Mouse (Mus musculus): ENCODE measurements around the gene Hoxc4. TPM values are rescaled to one million over a fixed set of nuclear protein-coding genes. Genes with fewer than 3 reads are reported as not detected.
A peak's percentile ranks its signal among the peaks of the same experiment; 100 is the strongest.

Hoxc4 gene
- polyA plus RNA-seq, 1 experiment from 2014 or later: 0.57 TPM

DNA sequence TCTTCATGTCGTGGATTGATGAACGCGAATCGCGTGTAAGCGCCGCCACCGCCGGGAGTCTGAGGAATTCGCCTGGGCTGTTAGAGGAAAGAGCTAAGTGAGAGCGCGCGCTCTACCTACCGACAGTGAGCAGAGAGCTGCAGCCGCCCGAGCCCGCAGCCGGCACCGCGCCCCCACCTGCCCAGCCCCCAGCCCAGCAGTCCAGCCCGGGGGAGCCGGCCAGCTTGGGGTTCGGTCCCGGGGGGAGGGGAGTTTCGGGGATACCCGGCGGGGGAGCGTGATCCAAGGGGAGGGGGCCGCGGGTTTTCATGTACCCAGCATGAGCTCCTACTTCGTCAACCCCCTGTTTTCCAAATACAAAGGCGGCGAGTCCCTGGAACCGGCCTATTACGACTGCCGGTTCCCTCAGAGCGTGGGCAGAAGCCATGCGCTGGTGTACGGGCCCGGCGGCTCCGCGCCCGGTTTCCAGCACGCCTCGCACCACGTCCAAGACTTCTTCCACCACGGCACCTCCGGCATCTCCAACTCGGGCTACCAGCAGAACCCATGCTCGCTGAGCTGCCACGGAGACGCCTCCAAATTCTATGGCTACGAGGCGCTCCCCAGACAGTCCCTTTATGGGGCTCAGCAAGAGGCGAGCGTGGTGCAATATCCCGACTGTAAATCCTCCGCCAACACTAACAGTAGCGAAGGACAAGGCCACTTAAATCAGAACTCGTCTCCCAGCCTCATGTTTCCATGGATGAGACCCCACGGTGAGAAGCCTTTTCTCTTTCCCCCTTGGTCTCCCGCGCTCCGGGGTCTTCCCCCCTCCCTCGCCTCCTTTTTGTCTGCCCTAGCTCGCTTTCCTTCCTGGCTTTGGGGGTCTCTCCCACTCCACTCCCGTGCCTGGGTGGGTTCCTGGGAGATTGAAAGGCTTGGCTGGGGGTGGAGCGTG is 28.0 kb upstream of the Hoxc4 start, which contains the start of gene Hoxc8:
Gene Hoxc8, plus strand, starts transcription at position 147 of the 937 bp plus-strand sequence.
- Histone ChIP-seq H3K4me2 (peak within 1 kb of the TSS; percentile 54), H3K9ac (no peak within 1 kb of the TSS), H3K4me3 (peak within 1 kb of the TSS; percentile 20), H3K36me3 (no peaks in the 10 kb centered on the region), H3K4me1 (replicated peaks) (peaks cover 7% of the 10 kb centered on the region; the same call in 1 of the 2 replicates), H3K27me3 (replicated peaks) (peaks cover 94% of the 10 kb centered on the region), H3K27ac (ENCODE audit: poor library complexity, severe bottlenecking) (no peak within 1 kb of the TSS), H3K9me3 (replicated peaks) (no peaks in the 10 kb centered on the region)
- no peak for ATAC-seq (ENCODE audit: insufficient number of reproducible peaks, low FRiP score)
- WGBS: 2% methylated on average over 66 of the region's 69 CpGs

DNA sequence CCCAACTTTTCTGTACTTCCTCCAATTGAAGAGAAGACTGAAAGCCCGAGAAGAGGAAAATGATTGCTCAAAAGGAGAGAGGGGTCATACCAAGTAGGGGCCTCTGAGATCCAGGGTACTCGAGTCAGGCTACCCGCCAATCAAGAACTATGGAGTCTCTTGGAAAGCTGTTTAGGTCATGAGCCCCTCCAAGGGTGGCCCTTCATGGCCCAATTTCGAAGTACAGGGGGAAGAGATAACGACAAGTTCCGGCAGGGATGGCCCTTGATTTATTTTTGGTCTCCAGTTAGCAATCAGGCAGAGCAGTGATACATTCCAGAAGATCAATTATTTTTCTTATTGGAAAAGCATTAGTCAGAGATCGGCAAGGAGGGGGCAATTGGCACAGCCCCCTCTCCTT is 27.0 kb upstream of the Hoxc4 start:
- Histone ChIP-seq H3K36me3 (no peaks in the 10 kb centered on the region), H3K4me1 (replicated peaks) (peaks cover 7% of the 10 kb centered on the region; the same call in 1 of the 2 replicates), H3K9me3 (replicated peaks) (no peaks in the 10 kb centered on the region), H3K9ac (no peak overlapping the region), H3K27me3 (replicated peaks) (peaks cover 94% of the 10 kb centered on the region), H3K4me2 (no peak overlapping the region), H3K4me3 (no peak overlapping the region), H3K27ac (ENCODE audit: poor library complexity, severe bottlenecking) (no peak overlapping the region)
- ATAC-seq (ENCODE audit: insufficient number of reproducible peaks, low FRiP score): no peak
- WGBS: under 1% methylated on average over 7 of the region's 7 CpGs

DNA sequence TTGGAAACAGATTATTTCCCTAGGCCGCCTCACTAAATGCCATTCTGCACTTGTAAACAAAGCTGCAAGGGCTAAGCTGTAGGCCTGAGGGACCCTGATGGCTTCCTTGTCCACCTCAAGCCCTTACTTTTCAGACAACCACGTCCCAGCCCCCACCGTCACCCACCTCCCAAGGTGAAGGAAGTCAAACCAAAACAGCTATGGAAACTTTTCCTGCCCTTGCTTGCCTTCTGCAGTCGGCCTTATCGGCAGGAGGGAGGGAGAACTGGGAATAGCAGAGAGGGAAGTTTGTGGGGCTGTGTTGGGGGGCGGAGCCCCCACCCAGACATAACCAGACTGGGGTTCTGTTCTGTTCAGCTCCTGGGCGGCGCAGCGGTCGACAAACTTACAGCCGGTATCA is 26.5 kb upstream of the Hoxc4 start:
- no peak for ATAC-seq (ENCODE audit: insufficient number of reproducible peaks, low FRiP score)
- under 1% methylated on average over 11 of the region's 11 CpGs for WGBS

DNA sequence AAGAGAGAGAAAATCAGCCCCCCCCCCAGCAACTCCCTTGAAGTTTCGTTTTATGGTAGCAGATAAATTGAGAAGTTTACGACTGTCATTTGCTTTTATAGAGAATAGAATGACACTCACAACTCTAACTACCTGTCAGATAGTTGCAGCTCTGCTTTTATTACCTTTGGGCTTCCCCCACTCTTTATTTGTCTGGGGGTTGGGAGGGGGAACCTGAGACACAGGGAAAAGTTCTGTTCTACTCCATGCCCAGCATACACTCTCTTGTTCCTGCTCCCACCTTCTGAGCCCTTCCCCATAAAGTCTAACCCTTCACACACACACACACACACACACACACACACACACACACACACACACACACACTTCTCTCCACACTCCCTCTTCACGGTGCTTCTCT is 25.9 kb upstream of the Hoxc4 start:
- H3K27me3 ChIP-seq (replicated peaks): peaks cover 92% of the 10 kb centered on the region
- WGBS: 0% methylated on average over 3 of the region's 3 CpGs
- H3K36me3 ChIP-seq: no peaks in the 10 kb centered on the region
- H3K4me1 ChIP-seq (replicated peaks): peaks cover 7% of the 10 kb centered on the region; the same call in 1 of the 2 replicates
- no peak overlapping the region for H3K9ac ChIP-seq
- H3K9me3 ChIP-seq (replicated peaks): no peaks in the 10 kb centered on the region
- no peak for ATAC-seq (ENCODE audit: insufficient number of reproducible peaks, low FRiP score)
- H3K4me2 ChIP-seq: no peak overlapping the region
- no peak overlapping the region for H3K27ac ChIP-seq (ENCODE audit: poor library complexity, severe bottlenecking)
- no peak overlapping the region for H3K4me3 ChIP-seq

More for the DNA sequence above, 26.5 kb upstream of the Hoxc4 start:
- Histone ChIP-seq H3K4me1 (replicated peaks) (peaks cover 7% of the 10 kb centered on the region; the same call in 1 of the 2 replicates), H3K9ac (no peak overlapping the region), H3K4me2 (no peak overlapping the region), H3K4me3 (no peak overlapping the region), H3K27me3 (replicated peaks) (peaks cover 92% of the 10 kb centered on the region), H3K36me3 (no peaks in the 10 kb centered on the region), H3K9me3 (replicated peaks) (no peaks in the 10 kb centered on the region), H3K27ac (ENCODE audit: poor library complexity, severe bottlenecking) (no peak overlapping the region)

DNA sequence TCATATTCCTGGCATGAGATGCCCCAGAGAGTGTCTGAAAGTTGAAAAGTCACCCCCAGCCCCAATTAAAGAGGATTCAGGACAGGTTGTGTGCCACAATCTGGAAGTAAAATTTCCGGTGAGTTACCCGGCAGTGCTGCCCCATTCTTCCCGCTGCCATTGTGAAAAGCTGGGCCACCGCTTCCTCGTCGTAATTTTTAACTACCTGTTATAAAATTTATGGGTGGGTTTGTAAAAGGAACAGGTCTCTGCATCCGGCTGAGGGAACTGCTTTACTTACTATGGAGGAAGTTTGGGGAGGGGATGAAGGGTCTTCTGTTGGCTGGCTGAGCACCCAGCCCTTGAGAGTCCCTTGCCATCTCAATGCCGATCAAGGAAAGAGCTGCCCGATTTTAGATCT is 22.2 kb upstream of the Hoxc4 start:
- H3K4me2 ChIP-seq: no peak overlapping the region
- peaks cover 28% of the 10 kb centered on the region for H3K4me1 ChIP-seq (replicated peaks)
- peaks cover 92% of the 10 kb centered on the region for H3K27me3 ChIP-seq (replicated peaks)
- no peaks in the 10 kb centered on the region for H3K9me3 ChIP-seq (replicated peaks)
- H3K4me3 ChIP-seq: no peak overlapping the region
- 2% methylated on average over 9 of the region's 9 CpGs for WGBS
- no peak for ATAC-seq (ENCODE audit: insufficient number of reproducible peaks, low FRiP score)
- H3K36me3 ChIP-seq: no peaks in the 10 kb centered on the region
- no peak overlapping the region for H3K9ac ChIP-seq
- H3K27ac ChIP-seq (ENCODE audit: poor library complexity, severe bottlenecking): no peak overlapping the region

DNA sequence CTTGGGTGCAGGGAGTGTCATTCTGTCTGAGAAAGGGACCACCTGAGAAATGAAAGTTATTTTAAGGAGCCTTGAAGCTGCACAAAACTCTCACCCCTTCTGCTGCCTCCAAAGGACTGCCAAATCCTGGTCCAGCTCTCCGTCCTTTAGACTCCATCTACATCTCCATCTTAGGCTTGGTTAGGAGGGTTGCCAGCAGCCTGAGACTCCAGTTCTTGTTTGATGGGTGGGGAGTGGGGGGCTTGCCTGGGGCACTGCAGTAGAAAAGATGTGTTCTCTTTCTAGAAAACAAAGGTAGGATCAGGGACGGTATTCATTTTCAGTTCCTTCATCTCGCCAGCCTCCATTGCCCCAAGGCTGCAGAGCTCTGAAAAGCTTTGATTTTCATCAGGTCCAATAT is 21.3 kb upstream of the Hoxc4 start:
- Histone ChIP-seq H3K4me1 (replicated peaks) (peaks cover 29% of the 10 kb centered on the region), H3K4me3 (no peak overlapping the region), H3K27me3 (replicated peaks) (peaks cover 92% of the 10 kb centered on the region), H3K27ac (ENCODE audit: poor library complexity, severe bottlenecking) (no peak overlapping the region), H3K9me3 (replicated peaks) (no peaks in the 10 kb centered on the region), H3K9ac (no peak overlapping the region), H3K36me3 (no peaks in the 10 kb centered on the region), H3K4me2 (no peak overlapping the region)
- no peak for ATAC-seq (ENCODE audit: insufficient number of reproducible peaks, low FRiP score)
- 3% methylated on average over 3 of the region's 3 CpGs for WGBS

DNA sequence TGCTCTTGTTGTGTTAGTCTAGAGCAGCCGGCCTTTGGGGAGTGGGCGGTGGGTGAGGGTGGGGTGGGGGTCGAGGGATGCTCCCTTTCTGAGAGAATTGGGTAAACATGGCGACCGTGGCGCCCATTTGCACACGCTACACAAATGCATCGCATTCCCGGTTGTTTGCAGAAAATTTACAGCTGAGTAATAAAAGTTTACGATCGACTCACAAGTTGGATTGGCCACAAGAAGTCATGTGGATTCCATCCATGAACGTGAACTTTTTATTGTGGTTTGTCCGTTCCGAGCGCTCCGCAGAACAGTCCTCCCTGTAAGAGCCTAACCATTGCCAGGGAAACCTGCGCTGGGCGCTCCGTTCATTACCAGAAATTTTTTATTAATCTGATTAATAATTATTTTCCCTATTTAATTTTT is 20.8 kb upstream of the Hoxc4 start, which contains the start of gene Hoxc6:
Gene Hoxc6, plus strand, starts transcription at position 319 of the 417 bp plus-strand sequence.
- peak within 1 kb of the TSS; percentile 72; the same call in 1 of the 2 replicates for H3K9ac ChIP-seq
- no peaks in the 10 kb centered on the region for H3K36me3 ChIP-seq
- WGBS: 2% methylated on average over 19 of the region's 19 CpGs
- no peak within 1 kb of the TSS for H3K27ac ChIP-seq (ENCODE audit: poor library complexity, severe bottlenecking)
- peaks cover 29% of the 10 kb centered on the region for H3K4me1 ChIP-seq (replicated peaks)
- peak within 1 kb of the TSS; percentile 57 for H3K4me3 ChIP-seq
- ATAC-seq (ENCODE audit: insufficient number of reproducible peaks, low FRiP score): no peak
- H3K27me3 ChIP-seq (replicated peaks): peaks cover 92% of the 10 kb centered on the region
- H3K4me2 ChIP-seq: peak within 1 kb of the TSS; percentile 91
- H3K9me3 ChIP-seq (replicated peaks): no peaks in the 10 kb centered on the region

DNA sequence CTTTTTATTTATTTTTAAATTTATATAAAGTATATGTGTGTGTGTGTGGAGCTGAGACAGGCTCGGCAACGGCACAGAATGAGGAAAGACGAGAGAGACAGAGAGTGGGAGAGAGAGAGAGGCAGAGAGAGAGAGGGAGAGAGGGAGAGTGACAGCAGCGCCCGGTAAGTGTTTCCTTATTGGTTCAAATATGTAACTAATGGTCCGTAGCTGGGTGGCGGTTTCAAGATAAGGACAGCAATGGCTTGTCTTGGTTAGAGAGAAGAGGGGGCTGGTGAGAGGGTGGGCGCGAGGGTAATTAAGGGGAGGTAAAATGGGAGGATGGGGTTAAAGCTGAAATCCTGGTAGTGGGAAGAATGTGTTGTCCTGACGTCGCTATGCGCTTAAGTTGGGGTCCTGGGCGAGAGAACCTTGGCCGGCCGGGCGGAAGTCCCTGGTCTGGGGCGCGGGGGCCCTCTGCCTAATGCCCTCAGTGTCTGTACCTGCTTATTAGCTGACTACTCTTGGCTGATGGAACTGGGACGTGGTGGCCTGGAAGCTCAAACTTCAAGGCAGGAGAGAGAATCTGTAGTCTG is 20.0 kb upstream of the Hoxc4 start:
- under 1% methylated on average over 19 of the region's 19 CpGs for WGBS
- ATAC-seq (ENCODE audit: insufficient number of reproducible peaks, low FRiP score): no peak
- Histone ChIP-seq H3K36me3 (no peaks in the 10 kb centered on the region), H3K27ac (ENCODE audit: poor library complexity, severe bottlenecking) (no peak overlapping the region), H3K9me3 (replicated peaks) (no peaks in the 10 kb centered on the region), H3K27me3 (replicated peaks) (peaks cover 93% of the 10 kb centered on the region), H3K4me3 (peak overlapping the region; percentile 57), H3K4me1 (replicated peaks) (peaks cover 29% of the 10 kb centered on the region), H3K4me2 (peak overlapping the region; percentile 91), H3K9ac (peak overlapping the region; percentile 72; the same call in 1 of the 2 replicates)

DNA sequence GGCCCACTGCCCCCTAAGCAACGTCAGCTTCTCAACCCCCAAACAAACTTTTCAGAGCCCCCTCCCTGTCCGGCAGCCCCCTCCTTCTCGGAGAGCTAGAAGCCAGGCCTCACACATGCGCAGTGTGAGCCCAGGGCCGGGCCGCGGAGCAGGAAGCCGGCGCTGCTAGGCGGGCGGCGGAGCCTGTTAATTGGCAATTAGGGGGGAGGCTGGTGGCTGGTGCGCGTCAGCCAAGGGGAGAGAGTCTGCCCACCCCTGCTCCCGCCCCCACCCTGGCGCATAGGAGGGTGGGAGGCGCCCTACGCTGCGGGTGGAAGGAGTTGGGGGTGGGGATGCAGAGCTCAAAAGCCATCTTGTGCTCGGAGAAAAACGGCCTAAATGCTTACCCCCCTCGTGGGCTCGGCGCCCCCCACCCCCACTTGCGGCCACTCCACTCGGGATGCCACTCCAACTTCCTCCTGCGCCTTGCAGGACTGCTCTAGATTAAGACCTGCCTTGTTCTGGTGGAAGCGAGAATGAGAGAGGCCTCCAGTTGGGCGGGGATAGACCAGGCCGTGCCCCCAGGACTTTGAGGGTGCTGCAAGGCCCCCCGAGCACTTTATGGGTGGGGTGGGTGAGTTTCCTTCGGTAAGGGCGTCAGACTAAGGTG is 19.4 kb upstream of the Hoxc4 start:
- WGBS: 0% methylated on average over 33 of the region's 33 CpGs
- Histone ChIP-seq H3K9me3 (replicated peaks) (no peaks in the 10 kb centered on the region), H3K4me2 (peak overlapping the region; percentile 91), H3K4me3 (peak overlapping the region; percentile 57), H3K27ac (ENCODE audit: poor library complexity, severe bottlenecking) (no peak overlapping the region), H3K27me3 (replicated peaks) (peaks cover 96% of the 10 kb centered on the region), H3K9ac (peak overlapping the region; percentile 72), H3K36me3 (no peaks in the 10 kb centered on the region), H3K4me1 (replicated peaks) (peaks cover 29% of the 10 kb centered on the region)
- peak; percentile 75 for ATAC-seq (ENCODE audit: insufficient number of reproducible peaks, low FRiP score)

DNA sequence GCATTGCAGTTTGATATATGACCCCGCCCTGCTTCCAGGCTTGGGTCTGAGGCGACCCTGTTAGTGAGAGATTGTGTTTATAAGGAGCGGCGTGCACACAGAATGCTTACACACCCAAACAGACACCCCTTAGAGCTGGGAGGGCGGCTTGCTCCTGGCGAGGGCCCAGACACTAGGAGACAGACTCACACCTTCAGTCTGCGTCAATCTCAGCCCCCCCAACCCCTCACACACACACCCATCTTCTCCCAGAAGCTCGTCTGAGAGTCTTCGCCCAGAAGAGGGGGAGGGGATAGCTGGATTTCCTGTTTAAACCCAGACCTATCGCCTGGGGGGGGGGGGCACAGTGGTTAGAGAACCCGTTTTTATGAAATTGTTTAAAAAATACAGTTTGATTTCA is 18.8 kb upstream of the Hoxc4 start:
- WGBS: 18% methylated on average over 11 of the region's 11 CpGs

DNA sequence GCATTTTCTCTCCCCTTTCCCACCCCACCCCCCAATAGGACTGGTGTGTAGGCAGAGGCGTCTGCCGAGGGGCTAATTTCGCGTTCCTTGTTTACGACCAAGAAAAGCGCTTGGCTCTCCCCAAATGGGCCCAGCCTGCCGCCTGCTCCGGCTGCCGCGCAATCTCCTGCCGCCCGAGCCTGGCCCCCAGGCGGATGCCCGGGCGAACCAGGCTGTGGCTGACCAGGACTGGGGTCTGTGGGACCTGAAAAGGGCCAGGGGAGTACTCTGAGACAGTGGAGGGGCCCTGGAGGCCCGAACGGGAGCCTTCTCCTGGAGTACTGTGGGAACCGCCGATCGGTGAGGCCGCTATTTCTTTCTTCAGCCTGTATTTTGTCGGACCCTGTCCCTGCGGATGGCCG is 18.2 kb upstream of the Hoxc4 start:
- H3K9me3 ChIP-seq (replicated peaks): no peaks in the 10 kb centered on the region
- H3K27me3 ChIP-seq (replicated peaks): peaks cover 96% of the 10 kb centered on the region
- no peak for ATAC-seq (ENCODE audit: insufficient number of reproducible peaks, low FRiP score)
- WGBS: 4% methylated on average over 24 of the region's 24 CpGs
- no peak overlapping the region for H3K27ac ChIP-seq (ENCODE audit: poor library complexity, severe bottlenecking)
- peak overlapping the region; percentile 9; the same call in 1 of the 2 replicates for H3K9ac ChIP-seq
- H3K4me1 ChIP-seq (replicated peaks): peaks cover 29% of the 10 kb centered on the region
- no peaks in the 10 kb centered on the region for H3K36me3 ChIP-seq
- peak overlapping the region; percentile 91 for H3K4me2 ChIP-seq
- peak overlapping the region; percentile 22 for H3K4me3 ChIP-seq

More for the DNA sequence above, 18.8 kb upstream of the Hoxc4 start:
- H3K9me3 ChIP-seq (replicated peaks): no peaks in the 10 kb centered on the region
- no peak overlapping the region; the same call in 1 of the 2 replicates for H3K9ac ChIP-seq
- H3K4me2 ChIP-seq: peak overlapping the region; percentile 91
- H3K27me3 ChIP-seq (replicated peaks): peaks cover 96% of the 10 kb centered on the region
- no peak overlapping the region for H3K27ac ChIP-seq (ENCODE audit: poor library complexity, severe bottlenecking)
- H3K4me3 ChIP-seq: no peak overlapping the region
- no peaks in the 10 kb centered on the region for H3K36me3 ChIP-seq
- ATAC-seq (ENCODE audit: insufficient number of reproducible peaks, low FRiP score): 0 out of 2 replicates have a peak, but pooled peaks have one; percentile 27
- H3K4me1 ChIP-seq (replicated peaks): peaks cover 29% of the 10 kb centered on the region
